Comparison of ENCODE assay signal across 26 mouse cellular contexts in the genomic region with DNA sequence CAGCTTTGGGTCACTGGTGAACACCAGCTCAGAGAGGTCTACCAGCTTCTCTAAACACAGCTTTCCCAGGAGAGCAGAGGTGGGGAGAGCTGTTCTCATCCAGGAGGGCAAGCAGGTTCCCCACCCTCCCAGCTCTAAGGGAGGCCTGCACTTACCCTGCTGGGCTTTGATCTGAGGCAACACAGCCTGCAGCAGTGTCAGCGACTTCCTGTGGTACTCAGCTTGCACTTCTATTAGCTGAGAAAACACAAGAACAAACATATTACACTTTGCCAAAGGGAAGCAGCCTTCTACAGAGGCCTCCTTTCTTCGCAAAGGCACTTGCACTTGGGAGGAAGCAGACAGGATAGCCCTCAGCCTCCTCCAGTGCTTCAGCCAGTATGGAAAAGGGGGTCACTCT.
A peak's percentile ranks its signal among the peaks of the same experiment; 100 is the strongest.
DNase-seq lines count a peak whose midpoint lies in the region; ATAC-seq and TF ChIP-seq lines count a peak whose summit lies in the region.
"Had no signal": no experiment of that assay in that cellular context is flagged by ENCODE, and none has a peak within 500 bp of the region (broad histone marks: within the 10 kb centered on the region; RNA-seq: fewer than 3 reads in every experiment).

No protein-coding gene starts in this region.

- no peaks in the 10 kb centered on the region for H3K9me3 ChIP-seq in embryonic facial prominence, embryonic 13.5 days
- no peaks in the 10 kb centered on the region for H3K9me3 ChIP-seq in embryonic facial prominence, embryonic 10.5 days
- no peaks in the 10 kb centered on the region for H3K9me3 ChIP-seq in lung, embryonic 14.5 days (ENCODE audit: low read depth, low read length)
- H3K9me3 ChIP-seq in embryonic facial prominence, embryonic 14.5 days (ENCODE audit: control insufficient read depth, low read length) = no peaks in the 10 kb centered on the region
- H3K9me3 ChIP-seq in forebrain, embryonic 12.5 days = no peaks in the 10 kb centered on the region
- H3K9me3 ChIP-seq: forebrain, embryonic 10.5 days; G1E; heart, embryonic 10.5 days; hindbrain, embryonic 13.5 days; limb, embryonic 12.5 days; midbrain, embryonic 12.5 days; neural tube, embryonic 12.5 days had no signal

- no peak for DNase-seq in embryonic facial prominence, embryonic 10.5 days (ENCODE audit: low spot score)
- DNase-seq in lung, embryonic 14.5 days = peak; percentile 57
- DNase-seq in lung, postnatal 14 days = no peak
- DNase-seq in embryonic facial prominence, embryonic 14.5 days (ENCODE audit: low spot score) = peak; percentile 10
- DNase-seq in lung, postnatal 10 days = peak; percentile 22
- DNase-seq in left cerebral cortex, postnatal 4 days = no peak
- DNase-seq: adrenal gland, adult 8-10 months; cerebellum, adult 2 months; cerebellum, postnatal 14 days; gastrocnemius, postnatal 10 days; heart, postnatal 36 days; right cerebral cortex, postnatal 4 days; thymus, postnatal 14 days had no signal

- TF ChIP-seq CTCF in lung, embryonic 14.5 days (IDR thresholded peaks at IDR 0.05; ENCODE audit: low read depth) = no peak

- no peak overlapping the region for H3K9ac ChIP-seq in embryonic facial prominence, embryonic 13.5 days
- H3K9ac ChIP-seq in lung, embryonic 14.5 days = no peak overlapping the region
- H3K9ac ChIP-seq in embryonic facial prominence, embryonic 14.5 days (ENCODE audit: low read depth, low read length) = no peak overlapping the region
- H3K9ac ChIP-seq in forebrain, embryonic 12.5 days = no peak overlapping the region
- H3K9ac ChIP-seq: forebrain, postnatal 0 days; hindbrain, embryonic 13.5 days; limb, embryonic 12.5 days; midbrain, embryonic 12.5 days; neural tube, embryonic 12.5 days had no signal

- 34% methylated on average over 2 of the region's 2 CpGs for WGBS in embryonic facial prominence, embryonic 13.5 days
- 32% methylated on average over 2 of the region's 2 CpGs for WGBS in embryonic facial prominence, embryonic 10.5 days
- 20% methylated on average over 2 of the region's 2 CpGs for WGBS in lung, embryonic 14.5 days
- WGBS in embryonic facial prominence, embryonic 14.5 days = 33% methylated on average over 2 of the region's 2 CpGs
- WGBS in forebrain, embryonic 12.5 days = 66% methylated on average over 2 of the region's 2 CpGs

- H3K4me2 ChIP-seq in embryonic facial prominence, embryonic 13.5 days = no peak overlapping the region
- H3K4me2 ChIP-seq in lung, embryonic 14.5 days = no peak overlapping the region
- H3K4me2 ChIP-seq in embryonic facial prominence, embryonic 14.5 days (ENCODE audit: low read depth, low read length) = no peak overlapping the region
- H3K4me2 ChIP-seq in forebrain, embryonic 12.5 days = no peak overlapping the region
- H3K4me2 ChIP-seq: hindbrain, embryonic 13.5 days; limb, embryonic 12.5 days; liver, embryonic 11.5 days; midbrain, embryonic 12.5 days; neural tube, embryonic 12.5 days had no signal

- H3K36me3 ChIP-seq in embryonic facial prominence, embryonic 13.5 days = 0 out of 2 replicates have a peak, but pooled peaks cover 5% of the 10 kb centered on the region
- H3K36me3 ChIP-seq in embryonic facial prominence, embryonic 10.5 days (replicated peaks) = no peaks in the 10 kb centered on the region; the same call in 1 of the 2 replicates
- H3K36me3 ChIP-seq in lung, embryonic 14.5 days (ENCODE audit: insufficient read depth) = no peaks in the 10 kb centered on the region
- H3K36me3 ChIP-seq in embryonic facial prominence, embryonic 14.5 days (ENCODE audit: control insufficient read depth, insufficient read depth, low read length) = no peaks in the 10 kb centered on the region
- no peaks in the 10 kb centered on the region for H3K36me3 ChIP-seq in forebrain, embryonic 12.5 days (replicated peaks)
- H3K36me3 ChIP-seq: forebrain, embryonic 10.5 days; G1E; limb, embryonic 12.5 days; midbrain, embryonic 12.5 days; neural tube, embryonic 12.5 days had no signal

- peaks cover 13% of the 10 kb centered on the region for H3K4me1 ChIP-seq in embryonic facial prominence, embryonic 13.5 days
- H3K4me1 ChIP-seq in embryonic facial prominence, embryonic 10.5 days = peaks cover 17% of the 10 kb centered on the region
- peaks cover 18% of the 10 kb centered on the region for H3K4me1 ChIP-seq in lung, embryonic 14.5 days (ENCODE audit: insufficient read depth)
- H3K4me1 ChIP-seq in embryonic facial prominence, embryonic 14.5 days (ENCODE audit: control insufficient read depth, insufficient read depth, low read length) = peaks cover 6% of the 10 kb centered on the region; the same call in 1 of the 2 replicates
- peaks cover 18% of the 10 kb centered on the region for H3K4me1 ChIP-seq in forebrain, embryonic 12.5 days
- H3K4me1 ChIP-seq: neural tube, embryonic 12.5 days had no signal

- H3K27me3 ChIP-seq in embryonic facial prominence, embryonic 13.5 days = no peaks in the 10 kb centered on the region
- no peaks in the 10 kb centered on the region for H3K27me3 ChIP-seq in embryonic facial prominence, embryonic 10.5 days (replicated peaks; ENCODE audit: low read depth, poor library complexity, severe bottlenecking)
- no peaks in the 10 kb centered on the region for H3K27me3 ChIP-seq in lung, embryonic 14.5 days (ENCODE audit: insufficient read depth, low read length)
- no peaks in the 10 kb centered on the region for H3K27me3 ChIP-seq in embryonic facial prominence, embryonic 14.5 days (replicated peaks; ENCODE audit: control insufficient read depth, insufficient read depth, low read length)
- no peaks in the 10 kb centered on the region for H3K27me3 ChIP-seq in forebrain, embryonic 12.5 days
- H3K27me3 ChIP-seq: hindbrain, embryonic 13.5 days; limb, embryonic 12.5 days; midbrain, embryonic 12.5 days; neural tube, embryonic 12.5 days had no signal

- H3K27ac ChIP-seq in embryonic facial prominence, embryonic 13.5 days = 0 out of 2 replicates have a peak overlapping the region, but pooled peaks have one; percentile 7
- H3K27ac ChIP-seq in embryonic facial prominence, embryonic 10.5 days (replicated peaks) = no peak overlapping the region
- H3K27ac ChIP-seq in lung, embryonic 14.5 days (ENCODE audit: low read depth) = peak overlapping the region; percentile 67
- H3K27ac ChIP-seq in embryonic facial prominence, embryonic 14.5 days (replicated peaks; ENCODE audit: low read depth, low read length) = no peak overlapping the region
- H3K27ac ChIP-seq in forebrain, embryonic 12.5 days = no peak overlapping the region
- H3K27ac ChIP-seq: heart, embryonic 10.5 days; limb, embryonic 12.5 days; midbrain, embryonic 12.5 days; neural tube, embryonic 12.5 days had no signal

- intact Hi-C loops in left cerebral cortex, postnatal 4 days (cut with DNase I) = no loop called here

- ATAC-seq in embryonic facial prominence, embryonic 13.5 days (ENCODE audit: insufficient number of reproducible peaks, insufficient read depth, low FRiP score, low TSS enrichment, low read depth) = no peak
- ATAC-seq in lung, embryonic 14.5 days (ENCODE audit: insufficient read depth) = peak; percentile 67
- ATAC-seq in embryonic facial prominence, embryonic 14.5 days (ENCODE audit: low read depth) = no peak
- ATAC-seq in forebrain, embryonic 12.5 days (ENCODE audit: low FRiP score) = no peak
- ATAC-seq: intestine, postnatal 0 days had no signal

- H3K4me3 ChIP-seq in embryonic facial prominence, embryonic 13.5 days = no peak overlapping the region
- no peak overlapping the region for H3K4me3 ChIP-seq in embryonic facial prominence, embryonic 10.5 days
- H3K4me3 ChIP-seq in lung, embryonic 14.5 days (ENCODE audit: low read depth, low read length) = no peak overlapping the region
- H3K4me3 ChIP-seq in embryonic facial prominence, embryonic 14.5 days (ENCODE audit: low read depth, low read length) = no peak overlapping the region
- no peak overlapping the region for H3K4me3 ChIP-seq in forebrain, embryonic 12.5 days (replicated peaks)
- H3K4me3 ChIP-seq: forebrain, embryonic 10.5 days; heart, embryonic 10.5 days; hindbrain, embryonic 13.5 days; limb, embryonic 12.5 days; midbrain, embryonic 12.5 days; myocyte; neural tube, embryonic 12.5 days had no signal

Comparison
In these comparisons a context has a peak if more than half of its experiments do, and no peak if none do; other contexts are left out.
1. H3K27ac ChIP-seq: peak in embryonic facial prominence, embryonic 13.5 days (single experiment) and lung, embryonic 14.5 days (single experiment); none in embryonic facial prominence, embryonic 10.5 days (single experiment), embryonic facial prominence, embryonic 14.5 days (single experiment) and forebrain, embryonic 12.5 days (single experiment).
2. DNase-seq: peak in lung, embryonic 14.5 days (single experiment), embryonic facial prominence, embryonic 14.5 days (single experiment) and lung, postnatal 10 days (single experiment); none in embryonic facial prominence, embryonic 10.5 days (single experiment), lung, postnatal 14 days (single experiment) and left cerebral cortex, postnatal 4 days (single experiment).